Mouse (Mus musculus): ENCODE measurements around the gene Fras1. TPM values are rescaled to one million over a fixed set of nuclear protein-coding genes. Genes with fewer than 3 reads are reported as not detected.

Fras1 gene
- polyA plus RNA-seq, 1 experiment from 2014 or later = 13.8 TPM

DNA sequence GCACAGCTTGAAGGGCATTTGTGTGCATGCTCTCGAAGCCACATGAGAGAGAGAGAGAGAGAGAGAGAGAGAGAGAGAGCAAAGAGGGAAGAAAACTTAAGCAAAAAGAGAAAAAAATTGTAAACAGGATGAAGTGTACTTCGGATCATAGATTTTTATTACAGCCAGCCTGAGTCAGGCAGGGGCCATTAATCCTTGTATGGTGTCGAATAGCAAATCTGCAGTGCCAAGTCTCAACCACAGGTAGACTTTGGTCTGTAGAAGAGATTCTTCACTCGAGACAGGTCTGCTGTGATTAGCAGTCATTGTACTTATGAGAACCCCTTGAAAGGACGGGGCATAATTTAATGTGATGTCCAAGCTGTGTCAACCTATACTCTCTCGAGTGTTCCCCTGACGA is 383.9 kb downstream of the Fras1 start:
- no peak overlapping the region for H3K27ac ChIP-seq (ENCODE audit: low read depth, low read length)
- DNase-seq (ENCODE audit: low spot score) (no peak), ATAC-seq (replicated peaks; ENCODE audit: low FRiP score) (no peak)
- no peak overlapping the region for H3K4me3 ChIP-seq (ENCODE audit: low read depth, low read length)
- no peaks in the 10 kb centered on the region for H3K36me3 ChIP-seq (ENCODE audit: control insufficient read depth, insufficient read depth, low read length)
- H3K9ac ChIP-seq (ENCODE audit: low read depth, low read length) = no peak overlapping the region
- no peaks in the 10 kb centered on the region for H3K4me1 ChIP-seq (replicated peaks; ENCODE audit: control insufficient read depth, insufficient read depth, low read length)
- 77% methylated on average over 7 of the region's 7 CpGs for WGBS
- H3K9me3 ChIP-seq (ENCODE audit: control insufficient read depth, low read length) = no peaks in the 10 kb centered on the region
- no peaks in the 10 kb centered on the region for H3K27me3 ChIP-seq (replicated peaks; ENCODE audit: control insufficient read depth, insufficient read depth, low read length)
- H3K4me2 ChIP-seq = no peak overlapping the region

DNA sequence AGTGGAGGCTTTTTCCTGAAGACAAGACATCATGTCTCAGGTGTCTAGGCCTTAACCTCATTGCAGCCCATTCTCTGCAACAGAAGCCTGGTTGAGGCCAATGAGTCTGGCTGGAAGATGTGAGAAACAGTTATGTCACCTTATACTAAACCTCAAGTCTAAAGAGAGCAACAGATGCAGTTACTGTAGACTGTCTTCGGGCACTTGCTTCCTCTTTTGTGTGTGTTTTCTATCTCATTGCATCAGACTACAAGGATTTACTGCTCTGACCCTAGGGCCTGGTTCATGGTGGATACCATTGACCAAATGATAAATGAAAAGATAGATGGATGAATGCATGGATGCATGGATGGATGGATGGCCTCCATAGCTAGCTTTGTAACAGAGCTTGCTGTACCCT is 388.3 kb downstream of the Fras1 start:
- WGBS = 64% methylated on average over 1 of the region's 1 CpGs
- Histone ChIP-seq H3K4me3 (ENCODE audit: low read depth, low read length) (no peak overlapping the region), H3K27ac (ENCODE audit: low read depth, low read length) (no peak overlapping the region), H3K4me1 (replicated peaks; ENCODE audit: control insufficient read depth, insufficient read depth, low read length) (no peaks in the 10 kb centered on the region), H3K27me3 (replicated peaks; ENCODE audit: control insufficient read depth, insufficient read depth, low read length) (no peaks in the 10 kb centered on the region), H3K9me3 (ENCODE audit: control insufficient read depth, low read length) (no peaks in the 10 kb centered on the region), H3K9ac (ENCODE audit: low read depth, low read length) (no peak overlapping the region), H3K4me2 (no peak overlapping the region), H3K36me3 (ENCODE audit: control insufficient read depth, insufficient read depth, low read length) (no peaks in the 10 kb centered on the region)
- no peak for ATAC-seq (replicated peaks; ENCODE audit: low FRiP score)
- DNase-seq (ENCODE audit: low spot score) = no peak

DNA sequence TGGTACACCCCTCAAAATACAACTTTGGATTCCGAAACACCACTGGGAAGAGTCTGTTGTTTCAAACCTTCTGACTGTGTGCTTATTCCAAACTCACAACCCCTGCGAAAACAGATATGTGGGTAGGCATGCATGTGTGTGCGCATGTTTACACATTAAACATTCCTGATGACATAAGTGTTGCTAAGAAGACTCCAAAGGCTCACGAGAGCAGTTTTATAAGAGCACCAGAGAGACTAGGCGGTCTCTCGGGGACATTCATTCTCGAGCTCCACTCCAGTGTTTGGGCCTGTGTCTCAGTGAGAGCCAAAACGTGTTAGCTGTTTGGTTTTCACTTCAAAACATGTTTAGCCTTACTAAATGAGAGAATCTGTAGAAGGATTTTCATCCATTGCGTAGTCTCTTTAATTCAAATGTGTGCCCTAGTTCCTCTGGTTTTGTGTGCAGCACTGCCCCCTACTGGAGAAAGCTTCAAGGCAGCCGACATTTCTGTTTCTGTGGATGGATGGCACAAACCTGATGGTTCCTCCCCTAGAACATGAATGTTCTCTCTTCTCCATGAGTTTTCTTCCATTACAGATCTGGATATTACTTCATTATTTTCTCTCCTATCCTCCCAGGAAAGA is 395.2 kb downstream of the Fras1 start:
- ATAC-seq (replicated peaks; ENCODE audit: low FRiP score) = no peak
- Histone ChIP-seq H3K4me3 (ENCODE audit: low read depth, low read length) (no peak overlapping the region), H3K36me3 (ENCODE audit: control insufficient read depth, insufficient read depth, low read length) (no peaks in the 10 kb centered on the region), H3K4me1 (replicated peaks; ENCODE audit: control insufficient read depth, insufficient read depth, low read length) (no peaks in the 10 kb centered on the region), H3K9me3 (ENCODE audit: control insufficient read depth, low read length) (no peaks in the 10 kb centered on the region), H3K9ac (ENCODE audit: low read depth, low read length) (no peak overlapping the region), H3K4me2 (no peak overlapping the region), H3K27ac (ENCODE audit: low read depth, low read length) (no peak overlapping the region), H3K27me3 (replicated peaks; ENCODE audit: control insufficient read depth, insufficient read depth, low read length) (no peaks in the 10 kb centered on the region)
- DNase-seq (ENCODE audit: low spot score) = peak; percentile 48
- 63% methylated on average over 10 of the region's 10 CpGs for WGBS

DNA sequence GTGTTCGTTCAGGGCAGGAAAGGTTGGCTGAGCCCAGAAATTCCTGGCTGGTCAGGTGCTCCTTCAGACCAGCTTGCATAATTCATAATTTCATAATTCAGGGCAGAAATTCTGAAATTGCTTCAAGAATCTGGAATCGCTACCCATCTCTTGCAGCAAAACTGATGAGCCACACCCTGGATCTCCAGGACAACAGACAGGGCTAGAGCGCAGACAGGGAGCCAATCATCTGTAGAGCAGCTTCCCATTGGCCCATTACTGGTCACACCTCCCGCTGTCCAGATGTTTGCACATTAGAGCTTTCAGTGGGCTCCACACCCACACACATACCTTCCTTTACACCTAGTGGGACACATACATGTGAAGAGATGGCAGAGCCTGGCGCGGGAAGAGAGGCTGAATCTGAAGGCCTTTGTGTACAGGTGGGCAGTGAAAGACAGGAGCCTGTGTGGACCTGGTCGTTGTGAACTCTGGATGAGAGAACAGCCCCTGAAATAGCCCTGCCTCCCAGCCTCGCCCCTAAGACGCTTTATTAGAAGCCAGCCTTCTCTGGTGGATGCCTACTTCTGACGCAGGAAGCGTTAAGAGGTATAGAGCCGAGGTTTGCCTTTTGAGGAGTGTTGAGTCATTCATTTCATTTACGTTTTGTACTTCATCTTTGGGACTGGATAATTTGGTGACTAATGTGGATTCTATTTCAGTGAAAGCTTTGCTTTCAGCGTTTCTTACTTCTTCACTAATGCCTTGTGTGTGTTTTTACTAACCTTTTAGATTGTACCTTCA is 409.9 kb downstream of the Fras1 start:
- no peak for DNase-seq (ENCODE audit: low spot score)

DNA sequence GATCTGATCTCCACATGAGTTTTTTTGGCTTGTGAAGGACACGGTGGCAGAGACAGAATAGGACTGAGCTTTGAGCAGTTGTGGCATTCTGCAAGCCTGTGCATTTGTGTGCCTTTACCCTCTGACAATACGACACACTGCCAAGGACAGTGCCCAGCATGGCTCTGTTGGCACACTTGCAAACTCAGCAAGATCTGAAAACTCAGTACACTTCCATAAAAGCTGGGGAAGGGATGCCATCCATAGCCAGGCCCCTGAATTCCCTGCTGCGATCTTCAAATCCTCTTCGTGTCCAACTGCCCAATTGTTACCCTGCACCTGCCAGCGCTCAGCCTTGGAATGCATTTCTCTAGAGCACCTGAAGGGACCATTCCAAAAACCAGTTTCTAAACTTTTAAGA is 411.3 kb downstream of the Fras1 start:
- 80% methylated on average over 5 of the region's 5 CpGs for WGBS

More for the DNA sequence above, 409.9 kb downstream of the Fras1 start:
- Histone ChIP-seq H3K27ac (ENCODE audit: low read depth, low read length) (no peak overlapping the region), H3K4me2 (no peak overlapping the region), H3K4me1 (replicated peaks; ENCODE audit: control insufficient read depth, insufficient read depth, low read length) (no peaks in the 10 kb centered on the region), H3K27me3 (replicated peaks; ENCODE audit: control insufficient read depth, insufficient read depth, low read length) (no peaks in the 10 kb centered on the region), H3K36me3 (ENCODE audit: control insufficient read depth, insufficient read depth, low read length) (no peaks in the 10 kb centered on the region), H3K9ac (ENCODE audit: low read depth, low read length) (no peak overlapping the region), H3K4me3 (ENCODE audit: low read depth, low read length) (no peak overlapping the region), H3K9me3 (ENCODE audit: control insufficient read depth, low read length) (no peaks in the 10 kb centered on the region)
- WGBS = 75% methylated on average over 14 of the region's 14 CpGs
- ATAC-seq (replicated peaks; ENCODE audit: low FRiP score) = no peak

DNA sequence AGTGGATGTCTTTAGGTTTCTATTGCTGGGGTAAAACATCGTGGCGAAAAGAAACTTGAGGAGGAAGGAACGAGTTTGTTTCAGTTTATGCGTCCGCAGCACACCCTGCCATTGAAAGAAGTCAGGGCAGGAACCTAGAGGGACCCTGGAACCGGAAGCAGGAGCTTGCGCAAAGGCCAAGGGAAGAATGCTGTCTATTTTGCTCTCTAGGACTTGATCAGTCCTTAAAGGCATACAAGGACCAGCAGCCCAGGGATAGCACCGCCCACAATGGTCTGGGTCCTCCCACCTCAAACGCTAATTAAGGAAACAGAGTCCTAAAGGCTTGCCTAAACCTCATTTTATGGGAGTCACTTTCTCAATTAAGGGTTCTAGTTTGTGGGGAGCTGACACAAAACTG is 418.7 kb downstream of the Fras1 start:
- H3K27ac ChIP-seq (ENCODE audit: low read depth, low read length) = no peak overlapping the region
- H3K4me3 ChIP-seq (ENCODE audit: low read depth, low read length) = no peak overlapping the region
- no peak overlapping the region for H3K9ac ChIP-seq (ENCODE audit: low read depth, low read length)
- 48% methylated on average over 9 of the region's 9 CpGs for WGBS
- no peak for DNase-seq (ENCODE audit: low spot score)
- no peaks in the 10 kb centered on the region for H3K36me3 ChIP-seq (ENCODE audit: control insufficient read depth, insufficient read depth, low read length)
- no peaks in the 10 kb centered on the region for H3K9me3 ChIP-seq (ENCODE audit: control insufficient read depth, low read length)
- H3K4me2 ChIP-seq = peak overlapping the region; percentile 69
- ATAC-seq (replicated peaks; ENCODE audit: low FRiP score) = no peak
- no peaks in the 10 kb centered on the region; the same call in 1 of the 2 replicates for H3K4me1 ChIP-seq (replicated peaks; ENCODE audit: control insufficient read depth, insufficient read depth, low read length)
- peaks cover 6% of the 10 kb centered on the region for H3K27me3 ChIP-seq (replicated peaks; ENCODE audit: control insufficient read depth, insufficient read depth, low read length)

More for the DNA sequence above, 411.3 kb downstream of the Fras1 start:
- Histone ChIP-seq H3K27ac (ENCODE audit: low read depth, low read length) (no peak overlapping the region), H3K9ac (ENCODE audit: low read depth, low read length) (no peak overlapping the region), H3K4me2 (no peak overlapping the region), H3K9me3 (ENCODE audit: control insufficient read depth, low read length) (no peaks in the 10 kb centered on the region), H3K4me1 (replicated peaks; ENCODE audit: control insufficient read depth, insufficient read depth, low read length) (no peaks in the 10 kb centered on the region), H3K4me3 (ENCODE audit: low read depth, low read length) (no peak overlapping the region), H3K36me3 (ENCODE audit: control insufficient read depth, insufficient read depth, low read length) (no peaks in the 10 kb centered on the region), H3K27me3 (replicated peaks; ENCODE audit: control insufficient read depth, insufficient read depth, low read length) (no peaks in the 10 kb centered on the region)
- ATAC-seq (replicated peaks; ENCODE audit: low FRiP score) (no peak), DNase-seq (ENCODE audit: low spot score) (no peak)

DNA sequence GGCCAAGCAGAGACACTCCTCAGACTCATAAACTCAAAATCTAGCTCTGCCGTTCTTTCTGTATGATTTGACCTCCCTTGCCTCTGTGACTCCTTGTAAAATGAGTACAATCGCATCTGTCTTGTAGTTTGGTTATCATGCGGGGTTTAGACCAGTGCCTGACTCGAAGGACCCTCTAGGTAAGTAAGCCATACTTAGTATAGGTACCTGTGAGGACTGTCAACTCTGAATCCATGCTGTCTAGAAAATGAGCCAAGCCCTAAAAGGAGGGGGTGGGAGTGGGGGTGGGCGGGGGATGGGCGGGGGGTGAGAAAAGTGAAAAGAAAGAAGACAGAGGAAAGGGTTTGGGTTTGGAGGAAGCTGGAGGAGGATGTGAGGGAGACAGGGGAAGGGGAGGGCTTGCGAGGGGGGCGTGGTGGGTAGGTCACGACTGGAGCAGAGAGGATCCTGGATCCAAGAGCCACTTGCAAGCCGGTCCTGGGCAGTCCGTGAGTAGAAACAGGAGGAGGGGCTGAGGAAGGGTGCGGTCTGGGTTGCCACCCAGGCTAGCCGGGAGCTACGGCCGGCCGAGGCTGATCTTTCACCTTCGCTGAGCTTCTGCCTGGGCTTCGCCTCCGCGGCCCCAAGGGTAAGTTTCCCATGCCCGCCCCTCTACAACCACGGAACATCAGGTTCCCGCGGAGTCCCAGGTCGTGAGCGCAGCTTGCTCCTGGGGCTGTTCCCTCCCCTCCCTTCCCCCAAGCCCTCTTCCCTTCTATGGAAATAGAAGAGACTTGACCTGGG is 419.4 kb downstream of the Fras1 start, which contains the start of gene Anxa3:
Gene Anxa3, plus strand, starts transcription at position 404 of the 783 bp plus-strand sequence.
- no peaks in the 10 kb centered on the region; the same call in 1 of the 2 replicates for H3K4me1 ChIP-seq (replicated peaks; ENCODE audit: control insufficient read depth, insufficient read depth, low read length)
- H3K36me3 ChIP-seq (ENCODE audit: control insufficient read depth, insufficient read depth, low read length) = no peaks in the 10 kb centered on the region
- DNase-seq (ENCODE audit: low spot score) = peak; percentile 56
- H3K27ac ChIP-seq (ENCODE audit: low read depth, low read length) = no peak within 1 kb of the TSS
- H3K27me3 ChIP-seq (replicated peaks; ENCODE audit: control insufficient read depth, insufficient read depth, low read length) = peaks cover 6% of the 10 kb centered on the region
- H3K9ac ChIP-seq (ENCODE audit: low read depth, low read length) = no peak within 1 kb of the TSS
- 7% methylated on average over 26 of the region's 26 CpGs for WGBS
- H3K9me3 ChIP-seq (ENCODE audit: control insufficient read depth, low read length) = no peaks in the 10 kb centered on the region
- peak within 1 kb of the TSS; percentile 47 for H3K4me3 ChIP-seq (ENCODE audit: low read depth, low read length)
- H3K4me2 ChIP-seq = peak within 1 kb of the TSS; percentile 69
- peak; percentile 79 for ATAC-seq (replicated peaks; ENCODE audit: low FRiP score)

DNA sequence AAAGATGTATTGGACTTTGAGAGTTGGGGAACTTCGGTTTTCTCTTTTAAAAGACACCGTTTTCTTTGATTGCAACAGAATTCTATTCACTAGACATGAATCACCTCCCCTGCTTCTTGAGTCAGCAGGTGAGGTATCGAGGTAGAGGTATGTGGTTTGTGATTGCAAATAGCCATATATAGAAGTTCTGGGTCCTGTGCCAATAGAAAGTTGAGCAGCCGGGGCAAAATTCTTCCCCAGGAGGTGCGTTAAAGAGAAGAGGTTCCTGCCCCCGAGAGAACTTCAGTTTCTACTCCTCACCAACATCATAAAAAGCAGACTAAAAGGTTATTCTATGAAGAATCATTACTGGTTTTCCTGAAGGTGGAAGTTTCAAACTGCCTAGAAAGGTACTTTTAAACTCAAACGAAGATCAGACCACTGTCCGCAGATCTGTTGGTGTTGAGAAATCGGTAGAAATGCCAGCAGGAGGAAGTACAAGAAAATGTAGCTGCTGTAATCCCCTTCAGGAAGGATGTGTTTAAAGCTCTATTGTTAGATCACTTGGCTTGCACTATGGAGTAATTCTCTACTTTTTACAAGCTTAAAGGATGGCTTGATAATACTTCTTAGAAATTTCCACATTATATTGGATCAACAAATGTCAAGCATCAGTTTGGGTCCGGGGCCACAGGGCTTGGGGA is 420.3 kb downstream of the Fras1 start:
- no peak for ATAC-seq (replicated peaks; ENCODE audit: low FRiP score)
- H3K4me3 ChIP-seq (ENCODE audit: low read depth, low read length) = peak overlapping the region; percentile 47
- no peaks in the 10 kb centered on the region; the same call in 1 of the 2 replicates for H3K4me1 ChIP-seq (replicated peaks; ENCODE audit: control insufficient read depth, insufficient read depth, low read length)
- peaks cover 6% of the 10 kb centered on the region for H3K27me3 ChIP-seq (replicated peaks; ENCODE audit: control insufficient read depth, insufficient read depth, low read length)
- no peaks in the 10 kb centered on the region for H3K9me3 ChIP-seq (ENCODE audit: control insufficient read depth, low read length)
- H3K27ac ChIP-seq (ENCODE audit: low read depth, low read length) = no peak overlapping the region
- whole genome bisulfite sequencing = 32% methylated on average over 10 of the region's 10 CpGs
- no peak for DNase-seq (ENCODE audit: low spot score)
- H3K4me2 ChIP-seq = peak overlapping the region; percentile 69
- H3K36me3 ChIP-seq (ENCODE audit: control insufficient read depth, insufficient read depth, low read length) = no peaks in the 10 kb centered on the region
- H3K9ac ChIP-seq (ENCODE audit: low read depth, low read length) = no peak overlapping the region
